Mouse (Mus musculus) lung, postnatal 0 days (tissue): ENCODE results near the gene Urb1.
A peak's percentile ranks its signal among the peaks of the same experiment; 100 is the strongest.

Experiments used
- CTCF ChIP-seq: IDR thresholded peaks from 2 replicates; pipeline ENCODE4 v1.5.1; 2016; ENCODE audit warnings: antibody characterized with exemption, mild to moderate bottlenecking
- EP300 ChIP-seq: IDR thresholded peaks from 2 replicates; pipeline ENCODE4 v1.6.1; 2016; ENCODE audit warnings: antibody characterized with exemption, mild to moderate bottlenecking, control low read depth

GRCm38 (mm10) chr16:90727233-90728115 is 82.7 kb downstream of the Urb1 start, which contains the start of gene Mis18a:
- TF ChIP-seq CTCF (peak; percentile 31), EP300 (no peak)
